Mouse (Mus musculus) hindbrain, postnatal 0 days (tissue): ENCODE measurements at regions not wholly inside any gene's neighbourhood (a gene's known extent, or its start where the extent isn't known, plus 50 kb on each side); places are given as distances from the start of the nearest gene placed in this dataset.

Experiments
- ATAC-seq: fragments of 200-750 bp; cut with Nextera tagmentation; 2 replicates; pipeline ENCODE4 v1.8.0; 2017; ENCODE audit warnings: mild to moderate bottlenecking, moderate TSS enrichment, moderate library complexity
- DNase-seq: peaks from one replicate; pipeline ENCODE4 v3.0.0-alpha.2; 2015; ENCODE audit warnings: low spot score
- H3K27ac ChIP-seq: fragments of 300-500 bp; sonication (generic); 2 replicates; pipeline ENCODE4 v1.5.1; 2014; ENCODE audit warnings: mild to moderate bottlenecking
- H3K27me3 ChIP-seq: fragments of 300-500 bp; sonication (generic); 2 replicates; pipeline ENCODE4 v1.6.1; 2014; ENCODE audit warnings: low read length, mixed read lengths; ENCODE audit not compliant: insufficient read depth
- H3K36me3 ChIP-seq: fragments of 300-500 bp; sonication (generic); 2 replicates; pipeline ENCODE4 v1.6.1; 2014; ENCODE audit warnings: low read length, mixed read lengths; ENCODE audit not compliant: insufficient read depth
- H3K4me1 ChIP-seq: fragments of 300-500 bp; sonication (generic); 2 replicates; pipeline ENCODE4 v1.6.1; 2014; ENCODE audit warnings: antibody characterized with exemption, low read length, mixed read lengths; ENCODE audit not compliant: insufficient read depth
- H3K4me2 ChIP-seq: fragments of 300-500 bp; sonication (generic); 2 replicates; pipeline ENCODE4 v1.6.1; 2014; ENCODE audit warnings: low read depth, mild to moderate bottlenecking, low read length, moderate library complexity, mixed read lengths
- H3K4me3 ChIP-seq: fragments of 300-500 bp; sonication (generic); 2 replicates; pipeline ENCODE4 v1.5.1; 2014; ENCODE audit warnings: low read length
- H3K9ac ChIP-seq: fragments of 300-500 bp; sonication (generic); replicated peaks from 2 replicates; pipeline ENCODE4 v1.6.1; 2014; ENCODE audit warnings: mild to moderate bottlenecking, low read length, moderate library complexity, mixed read lengths
- H3K9me3 ChIP-seq: fragments of 300-500 bp; sonication (generic); 2 replicates; pipeline ENCODE4 v1.6.1; 2016; ENCODE audit warnings: low read length, mixed read lengths
- CTCF ChIP-seq: IDR thresholded peaks from 2 replicates; pipeline ENCODE4 v1.5.1; 2016; ENCODE audit warnings: antibody characterized with exemption, control low read depth, low read depth
- WGBS: fragments of 180-500 bp; shearing (Covaris S2); extraction: QIAGEN DNeasy Blood & Tissue Kit; methylation state at CpG from one replicate; pipeline ENCODE4 v1.1.7; 2014; 5-methylcytosine and 5-hydroxymethylcytosine counted together

GRCm38 (mm10) chr3:38344283-38344682 lies 140.4 kb downstream of the Ankrd50 start:
- H3K4me2 ChIP-seq = no peak overlapping the region
- WGBS = 36% methylated on average over 2 of the region's 2 CpGs

DNA sequence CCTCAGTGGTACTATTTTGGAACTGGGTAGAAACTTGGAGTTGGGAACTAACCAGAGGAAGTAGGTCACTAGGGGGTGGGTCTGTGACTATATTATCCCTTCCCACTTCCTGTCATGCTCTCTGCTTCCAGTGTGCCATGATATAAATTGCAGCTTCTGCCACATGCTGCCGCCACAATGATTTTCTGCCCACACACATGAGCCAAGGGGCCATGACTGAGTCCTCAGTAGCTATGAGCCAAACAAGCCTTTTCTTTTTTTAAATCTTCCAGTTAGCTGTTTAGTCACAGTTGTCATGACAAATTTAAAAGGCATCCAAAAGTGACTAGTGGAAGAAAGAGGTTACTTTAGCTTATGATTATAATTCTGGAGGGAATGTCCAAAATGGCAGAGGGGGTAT lies 143.0 kb downstream of the Ankrd50 start:
- H3K27me3 ChIP-seq = no peaks in the 10 kb centered on the region
- no peak overlapping the region for H3K9ac ChIP-seq
- no peaks in the 10 kb centered on the region for H3K9me3 ChIP-seq
- WGBS = 67% methylated on average over 1 of the region's 1 CpGs
- DNase-seq (no peak), ATAC-seq (no peak)
- no peaks in the 10 kb centered on the region for H3K4me1 ChIP-seq
- no peaks in the 10 kb centered on the region for H3K36me3 ChIP-seq
- H3K4me3 ChIP-seq = no peak overlapping the region
- TF ChIP-seq CTCF = no peak
- H3K27ac ChIP-seq = no peak overlapping the region
- H3K4me2 ChIP-seq = no peak overlapping the region

More at GRCm38 (mm10) chr3:38344283-38344682, 140.4 kb downstream of the Ankrd50 start:
- H3K36me3 ChIP-seq = no peaks in the 10 kb centered on the region
- ATAC-seq (no peak), DNase-seq (no peak)
- TF ChIP-seq CTCF = no peak
- H3K27ac ChIP-seq = no peak overlapping the region
- H3K4me1 ChIP-seq = no peaks in the 10 kb centered on the region
- H3K4me3 ChIP-seq = no peak overlapping the region
- H3K27me3 ChIP-seq = no peaks in the 10 kb centered on the region
- H3K9ac ChIP-seq = no peak overlapping the region
- no peaks in the 10 kb centered on the region for H3K9me3 ChIP-seq

- no peaks in the 10 kb centered on the region for H3K36me3 ChIP-seq
- H3K4me3 ChIP-seq = no peak overlapping the region
- H3K27ac ChIP-seq = no peak overlapping the region
These were observed 151.2 kb downstream of the Ankrd50 start for GRCm38 (mm10) chr3:38333321-38333910.

GRCm38 (mm10) chr3:38331169-38331568 lies 153.5 kb downstream of the Ankrd50 start:
- H3K4me1 ChIP-seq = no peaks in the 10 kb centered on the region
- no peaks in the 10 kb centered on the region for H3K27me3 ChIP-seq
- no peaks in the 10 kb centered on the region for H3K36me3 ChIP-seq
- H3K9me3 ChIP-seq = no peaks in the 10 kb centered on the region
- no peak overlapping the region for H3K4me3 ChIP-seq
- no peak overlapping the region for H3K9ac ChIP-seq
- H3K27ac ChIP-seq = no peak overlapping the region
- DNase-seq (no peak), ATAC-seq (no peak)
- H3K4me2 ChIP-seq = no peak overlapping the region
- no peak for TF ChIP-seq CTCF

More at GRCm38 (mm10) chr3:38333321-38333910, 151.2 kb downstream of the Ankrd50 start:
- DNase-seq (no peak), ATAC-seq (no peak)
- no peak overlapping the region for H3K9ac ChIP-seq
- 83% methylated on average over 3 of the region's 3 CpGs for WGBS
- TF ChIP-seq CTCF = no peak
- H3K4me1 ChIP-seq = no peaks in the 10 kb centered on the region
- H3K4me2 ChIP-seq = no peak overlapping the region
- H3K27me3 ChIP-seq = no peaks in the 10 kb centered on the region
- H3K9me3 ChIP-seq = no peaks in the 10 kb centered on the region

DNA sequence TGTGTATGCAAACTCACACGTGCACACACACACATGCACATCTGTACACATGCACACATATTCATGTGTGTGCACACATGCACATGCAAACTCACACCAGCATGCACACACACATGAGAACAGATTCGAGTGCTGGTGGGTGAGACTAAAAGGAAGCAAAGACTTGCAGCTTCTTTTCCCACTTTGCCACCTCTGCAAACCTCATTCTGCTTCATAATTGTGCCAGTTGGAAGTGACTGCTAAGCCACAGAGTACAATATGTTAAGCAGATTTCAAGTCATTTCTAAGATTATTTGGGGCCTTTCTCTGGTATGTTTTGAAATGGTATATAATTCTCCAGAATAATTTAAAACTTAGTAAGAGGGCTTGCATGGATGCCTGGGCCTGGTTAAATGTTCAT lies 157.4 kb downstream of the Ankrd50 start:
- DNase-seq = no peak
- Histone ChIP-seq H3K27me3 (no peaks in the 10 kb centered on the region), H3K4me1 (no peaks in the 10 kb centered on the region), H3K9me3 (no peaks in the 10 kb centered on the region), H3K27ac (no peak overlapping the region), H3K9ac (no peak overlapping the region), H3K4me2 (no peak overlapping the region), H3K36me3 (no peaks in the 10 kb centered on the region), H3K4me3 (no peak overlapping the region)
- 81% methylated on average over 2 of the region's 2 CpGs for WGBS
- ATAC-seq = no peak
- TF ChIP-seq CTCF = no peak

DNA sequence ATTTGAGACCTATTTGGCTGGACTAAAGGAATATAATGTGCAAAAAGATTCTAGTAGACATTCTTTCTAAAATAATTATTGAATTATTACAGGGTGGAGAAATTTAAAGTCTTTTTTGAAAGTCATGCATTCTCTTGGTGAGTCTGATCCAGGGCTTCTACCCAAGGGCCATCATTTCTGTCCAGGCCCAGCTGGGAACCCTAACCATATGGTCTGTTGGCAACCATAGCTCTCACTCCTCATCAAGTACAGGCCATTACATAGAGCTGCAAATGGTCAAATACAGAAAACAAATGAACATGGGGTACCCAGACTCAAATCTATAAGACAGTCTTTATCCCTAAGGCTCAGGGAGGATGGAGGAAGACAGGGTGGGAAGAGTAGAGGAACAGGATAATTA lies 158.4 kb downstream of the Ankrd50 start:
- Histone ChIP-seq H3K9ac (no peak overlapping the region), H3K9me3 (no peaks in the 10 kb centered on the region), H3K27me3 (no peaks in the 10 kb centered on the region), H3K27ac (no peak overlapping the region), H3K4me3 (no peak overlapping the region), H3K4me1 (no peaks in the 10 kb centered on the region), H3K4me2 (no peak overlapping the region), H3K36me3 (no peaks in the 10 kb centered on the region)
- DNase-seq = peak; percentile 17
- no peak for ATAC-seq
- TF ChIP-seq CTCF = no peak

GRCm38 (mm10) chr3:38324663-38325062 lies 160.0 kb downstream of the Ankrd50 start:
- H3K9ac ChIP-seq = no peak overlapping the region
- H3K4me1 ChIP-seq = no peaks in the 10 kb centered on the region
- H3K36me3 ChIP-seq = no peaks in the 10 kb centered on the region
- DNase-seq (no peak), ATAC-seq (no peak)
- H3K9me3 ChIP-seq = no peaks in the 10 kb centered on the region
- no peak overlapping the region for H3K4me3 ChIP-seq
- H3K27ac ChIP-seq = no peak overlapping the region
- 48% methylated on average over 2 of the region's 2 CpGs for WGBS
- H3K4me2 ChIP-seq = no peak overlapping the region
- no peaks in the 10 kb centered on the region for H3K27me3 ChIP-seq
- no peak for TF ChIP-seq CTCF
